Mouse (Mus musculus) mouse trophoblast stem cell (cell line): Measurements from ENCODE around the gene Wdr37.
"Not testable (repeated sequence)": the region's sequence is repeated elsewhere in the genome, so short reads cannot be mapped to it uniquely, and the experiment has no call there.

Source experiments
- in situ Hi-C, 2 experiments: fragments of 300-500 bp; cut with MseI, MboI; formaldehyde crosslinking; loops; 2 replicates in 1 of 2; 3 replicates in 1 of 2; pipeline ENCODE4 v1.15.1; 2025

Gene Wdr37

DNA sequence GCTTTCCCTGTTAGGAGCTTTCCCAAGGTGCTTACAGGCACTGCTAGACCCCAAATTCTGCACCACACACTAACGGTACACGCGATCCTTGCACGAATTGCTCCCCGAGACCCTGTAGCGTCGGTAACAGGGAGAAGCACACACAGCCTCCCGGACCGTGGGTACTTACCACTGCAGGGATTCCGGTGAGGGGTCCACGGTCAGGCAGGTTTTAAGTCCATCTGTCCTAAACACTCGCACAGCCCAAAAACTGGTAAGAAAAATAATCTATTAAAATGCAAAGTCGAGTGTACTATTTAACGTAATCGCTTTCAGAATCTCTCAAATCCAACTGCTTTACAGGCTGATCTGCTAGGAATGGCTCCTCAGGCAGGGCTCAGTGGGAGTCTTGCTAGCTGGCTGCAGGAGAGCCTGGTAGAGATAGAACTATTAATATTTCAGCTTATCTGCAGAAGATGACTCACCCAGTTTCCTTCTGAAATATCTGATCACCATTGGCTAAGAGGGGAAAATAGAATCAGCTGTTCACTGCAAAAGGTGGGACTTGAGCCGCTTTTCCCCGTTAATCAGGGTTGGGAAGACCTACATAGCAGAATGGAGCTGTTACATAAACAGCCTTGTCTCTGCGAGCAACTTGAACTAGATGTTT is at the start of gene Wdr37:
Gene Wdr37, minus strand, starts transcription at position 596 of the 649 bp plus-strand sequence.
- in situ Hi-C loops: no loop called here

DNA sequence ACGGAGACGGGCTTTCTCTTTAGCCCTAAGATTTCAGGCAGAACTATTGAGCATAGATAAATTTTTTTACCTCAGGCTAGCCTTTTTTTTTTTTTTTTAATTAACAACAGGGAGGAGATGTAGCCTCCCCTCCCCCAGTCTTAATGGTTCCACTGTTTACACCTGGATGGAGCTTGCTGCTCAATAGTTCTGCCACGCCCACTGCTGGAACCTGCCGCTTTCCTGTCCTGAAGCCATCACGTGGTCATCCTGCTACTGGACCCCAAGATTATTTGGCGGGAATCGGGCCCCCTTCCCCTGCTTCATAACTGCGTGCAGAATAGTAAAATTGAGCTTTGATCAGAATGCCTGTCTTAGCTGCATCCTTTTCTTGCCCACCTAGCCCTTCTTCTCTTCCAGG is 42.2 kb upstream of the Wdr37 start:
- in situ Hi-C loops: not testable (repeated sequence)

DNA sequence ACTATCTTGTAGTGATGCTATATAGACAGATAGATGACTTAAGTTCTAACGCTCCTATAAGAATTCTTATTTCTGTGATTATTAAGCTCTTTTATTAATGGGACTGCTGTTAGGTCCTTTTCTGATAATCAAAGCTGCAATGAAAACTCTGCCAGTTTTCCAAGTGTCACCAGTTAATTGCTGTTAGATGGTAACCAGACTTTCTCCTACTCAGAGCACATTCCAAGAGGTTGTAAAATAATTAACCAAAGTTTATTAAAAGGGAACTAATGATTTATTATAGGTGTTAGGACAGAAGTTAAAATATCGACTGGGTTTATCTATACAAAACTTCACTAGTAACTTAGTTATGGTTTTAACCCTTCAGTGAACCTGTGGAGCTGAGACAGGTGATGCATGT is 34.3 kb upstream of the Wdr37 start:
- in situ Hi-C loops: not testable (repeated sequence)

- in situ Hi-C loops: no loop called here
Measured at GRCm38 (mm10) chr13:8888603-8889002, 16.9 kb upstream of the Wdr37 start.

GRCm38 (mm10) chr13:8886185-8886560 is 14.5 kb upstream of the Wdr37 start:
- in situ Hi-C loops: no loop called here

- in situ Hi-C loops: no loop called here
Measured at GRCm38 (mm10) chr13:8885445-8886184, 13.9 kb upstream of the Wdr37 start, which contains the start of gene Idi1. Gene Idi1 (plus strand): TSS chr13:8885501.

GRCm38 (mm10) chr13:8883870-8884269 is 12.2 kb upstream of the Wdr37 start:
- in situ Hi-C loops: not testable (repeated sequence)

DNA sequence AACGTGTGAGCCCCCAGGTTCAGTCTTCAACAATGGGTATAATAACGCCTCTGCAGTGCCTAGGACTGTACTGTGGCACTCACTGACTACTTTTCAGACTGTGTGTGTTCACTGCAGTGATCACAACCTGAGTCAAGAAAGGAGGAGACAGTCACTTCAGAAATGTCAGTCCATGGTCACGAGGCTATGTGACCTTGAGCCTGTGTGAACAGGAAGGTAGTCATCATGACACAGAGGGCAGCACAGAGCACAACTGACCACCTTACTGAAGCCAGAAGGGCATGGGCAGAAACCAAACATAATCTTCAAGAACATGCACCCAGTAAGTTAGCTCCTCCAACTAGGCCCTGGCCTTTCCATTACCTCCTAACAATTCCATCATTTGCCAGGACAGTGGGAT is 9.9 kb upstream of the Wdr37 start:
- in situ Hi-C loops: no loop called here

DNA sequence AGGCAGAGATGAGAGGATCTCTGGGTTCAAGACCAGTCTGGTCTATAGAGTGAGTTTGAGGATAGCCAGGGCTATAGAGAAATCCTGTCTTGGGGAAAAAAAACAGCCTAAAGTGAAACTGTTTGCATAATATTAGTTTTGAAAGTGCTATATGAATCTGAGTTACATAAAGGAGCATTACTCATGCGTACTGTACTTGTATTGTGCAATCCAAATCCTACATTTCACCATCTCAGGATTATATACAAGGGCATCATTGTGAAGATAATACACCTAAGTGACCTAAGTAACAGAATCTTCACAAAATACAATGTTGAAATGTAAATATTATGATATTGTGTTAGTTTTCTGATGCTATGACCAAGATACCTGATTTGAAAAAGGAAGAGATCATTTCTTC is 2.1 kb upstream of the Wdr37 start:
- in situ Hi-C loops: no loop called here

DNA sequence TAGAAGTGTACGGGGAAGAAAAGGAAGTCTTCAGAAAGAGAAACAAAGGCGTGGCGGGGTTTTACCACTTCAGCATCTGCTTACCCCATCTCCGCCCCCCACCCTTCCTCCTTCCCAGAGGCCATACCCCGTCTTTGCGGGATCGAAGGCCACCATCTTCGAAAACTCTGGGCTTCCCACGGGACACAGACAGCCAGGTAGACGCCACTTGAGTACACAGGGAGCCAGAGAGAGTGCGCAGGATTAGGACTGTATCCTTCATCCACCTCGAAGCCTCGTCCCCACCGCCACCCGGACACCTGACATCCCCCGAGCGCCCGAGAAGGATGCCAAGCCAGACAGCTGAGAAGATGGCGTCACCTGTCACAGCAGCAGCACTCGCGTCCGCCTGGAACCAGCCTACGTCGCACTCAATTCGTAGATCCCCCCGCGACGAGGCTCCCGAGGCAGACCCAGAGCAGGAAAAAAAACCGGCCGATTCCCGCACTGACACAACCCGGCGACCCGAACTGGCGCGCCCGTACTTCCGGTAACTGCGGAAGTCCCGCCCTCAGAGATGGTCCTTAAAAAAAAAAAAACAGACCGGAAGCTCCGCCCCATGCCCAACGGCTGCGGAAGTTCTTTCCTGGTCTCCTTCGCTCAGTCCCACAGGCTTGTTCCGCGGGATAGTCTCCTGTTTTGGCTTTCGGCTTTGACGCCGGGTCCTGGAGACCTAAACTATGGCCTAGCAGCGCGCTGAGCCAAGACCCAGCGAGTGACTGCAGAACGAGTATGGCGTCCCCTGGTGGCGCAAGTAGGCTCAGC is 997 bp downstream of the Wdr37 start:
- in situ Hi-C loops: no loop called here

DNA sequence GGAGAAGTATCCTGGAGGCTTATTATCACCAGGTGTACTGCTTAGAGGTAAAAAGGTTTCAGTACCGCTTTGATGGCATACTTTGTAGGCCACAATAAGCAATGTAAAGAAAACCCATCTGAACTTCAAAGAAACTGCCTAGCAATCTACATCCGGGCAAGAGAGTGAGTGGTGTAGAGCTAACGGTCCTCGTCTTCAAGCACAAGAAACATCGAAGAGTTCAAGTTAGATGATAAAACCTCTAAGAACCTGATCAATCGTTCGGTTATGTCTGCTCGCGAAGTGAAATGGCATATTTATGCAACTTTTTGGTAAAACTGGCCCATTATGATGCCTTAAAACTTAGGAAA is 1.6 kb downstream of the Wdr37 start:
- in situ Hi-C loops: no loop called here

- in situ Hi-C loops: no loop called here
Measured at GRCm38 (mm10) chr13:8869578-8870157, 2.0 kb downstream of the Wdr37 start.

GRCm38 (mm10) chr13:8866612-8867011 is 5.1 kb downstream of the Wdr37 start:
- in situ Hi-C loops: no loop called here

GRCm38 (mm10) chr13:8864990-8865389 is 6.7 kb downstream of the Wdr37 start:
- in situ Hi-C loops: no loop called here

DNA sequence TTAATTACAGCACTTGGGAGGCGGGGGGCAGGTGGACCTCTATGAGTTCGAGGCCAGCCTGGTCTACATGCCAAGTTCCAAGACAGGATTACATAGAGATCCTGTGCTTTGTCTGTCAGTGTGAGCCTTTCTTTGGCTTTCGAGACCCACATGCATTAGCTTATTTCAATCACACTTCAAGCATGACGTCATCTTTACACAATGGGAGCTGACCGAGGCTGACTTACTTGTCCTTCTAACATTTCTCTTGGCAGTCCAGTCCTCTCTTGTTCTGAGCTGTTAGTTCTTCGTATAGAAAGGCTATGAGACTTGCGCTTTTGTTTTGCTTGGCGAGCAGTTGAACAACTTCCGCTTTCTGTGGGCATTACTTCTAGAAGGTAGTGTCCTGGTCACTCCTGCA is 10.8 kb downstream of the Wdr37 start:
- in situ Hi-C loops: no loop called here

DNA sequence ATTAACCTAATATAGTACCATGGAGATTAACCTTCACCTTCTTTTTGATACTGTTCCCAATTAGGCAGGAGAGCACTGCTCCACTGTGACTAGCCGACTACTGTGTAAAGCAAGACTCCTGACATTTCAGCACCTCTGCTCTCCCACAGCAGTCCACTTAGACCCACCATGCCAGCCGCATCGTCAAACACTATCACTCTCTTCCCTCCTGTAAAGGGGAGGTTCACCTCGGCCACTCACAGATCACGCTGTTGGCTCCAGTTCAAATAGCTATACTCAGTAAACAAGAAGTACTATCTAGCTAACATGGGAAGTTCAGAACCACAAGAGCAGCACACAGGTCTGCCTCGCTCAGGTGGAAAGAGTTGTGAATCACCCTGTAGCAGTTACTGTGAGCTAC is 13.3 kb downstream of the Wdr37 start:
- in situ Hi-C loops: no loop called here

- in situ Hi-C loops: no loop called here
Measured at GRCm38 (mm10) chr13:8854769-8855168, 16.9 kb downstream of the Wdr37 start.

GRCm38 (mm10) chr13:8853424-8853823 is 18.3 kb downstream of the Wdr37 start:
- in situ Hi-C loops: no loop called here

GRCm38 (mm10) chr13:8849311-8849710 is 22.4 kb downstream of the Wdr37 start:
- in situ Hi-C loops: no loop called here

DNA sequence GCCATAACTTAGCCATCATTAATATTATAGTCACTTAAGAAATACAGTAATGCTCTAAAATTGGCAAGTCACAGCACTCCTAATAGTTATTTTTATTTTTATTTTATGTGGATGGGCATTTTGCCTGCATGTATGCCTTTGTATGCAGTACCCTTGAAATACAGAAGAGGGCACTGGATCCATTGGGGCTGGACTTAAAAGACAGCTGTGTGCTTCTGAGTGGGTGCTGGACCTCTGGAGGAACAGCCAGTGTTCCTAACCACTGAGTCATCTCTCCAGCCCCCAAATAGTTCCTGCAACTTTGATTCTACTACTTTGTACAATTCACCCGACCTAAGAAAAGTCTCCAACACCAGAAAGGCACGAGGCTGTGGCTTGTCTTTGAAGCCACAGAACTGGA is 24.0 kb downstream of the Wdr37 start:
- in situ Hi-C loops: no loop called here

DNA sequence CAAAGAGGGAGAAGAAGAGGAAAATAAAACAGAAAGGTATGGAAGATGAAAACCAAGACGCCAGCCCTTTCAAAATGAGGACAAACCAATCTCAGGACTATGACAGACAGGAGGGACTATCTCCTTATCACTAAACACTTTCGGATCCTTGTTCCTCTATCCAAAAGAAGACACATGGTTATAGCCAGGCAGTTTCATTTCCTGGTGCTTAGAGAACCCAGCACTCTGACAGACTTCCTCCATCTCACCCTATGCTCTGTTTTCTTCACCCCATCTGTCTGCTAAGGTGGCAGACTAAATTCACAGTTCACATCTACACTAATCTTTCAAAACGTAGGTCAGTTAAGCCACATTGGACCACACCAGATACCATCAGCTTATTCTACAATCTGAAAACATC is 29.4 kb downstream of the Wdr37 start:
- in situ Hi-C loops: no loop called here

DNA sequence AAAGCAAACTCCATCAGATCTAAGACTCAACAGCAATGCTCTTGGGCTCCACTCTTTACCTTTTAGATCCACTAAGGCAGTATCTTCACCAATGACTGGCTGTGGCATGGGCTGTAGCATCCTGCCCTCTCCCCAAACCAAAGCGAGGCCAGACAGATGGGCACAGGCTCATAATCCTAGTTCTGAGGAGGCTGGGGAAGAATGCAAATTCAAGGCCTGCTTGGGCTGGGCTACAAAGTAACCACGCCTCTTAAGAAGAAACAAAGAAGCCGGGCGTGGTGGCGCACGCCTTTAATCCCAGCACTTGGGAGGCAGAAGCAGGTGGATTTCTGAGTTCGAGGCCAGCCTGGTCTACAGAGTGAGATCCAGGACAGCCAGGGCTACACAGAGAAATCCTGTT is 29.9 kb downstream of the Wdr37 start:
- in situ Hi-C loops: not testable (repeated sequence)
